Mouse (Mus musculus): Measurements from ENCODE around the gene Mast3.

The Mast3 gene

GRCm38 (mm10) chr8:70755661-70756475 is 49.0 kb downstream of the Mast3 start:
- in situ Hi-C loops (cut with MboI; ENCODE audit: low pct_unique_long_range_greater_than_20kb in 1 of 2, low sequenced_read_pairs in 2 of 2, unreplicated experiment in 1 of 2): no loop called here

DNA sequence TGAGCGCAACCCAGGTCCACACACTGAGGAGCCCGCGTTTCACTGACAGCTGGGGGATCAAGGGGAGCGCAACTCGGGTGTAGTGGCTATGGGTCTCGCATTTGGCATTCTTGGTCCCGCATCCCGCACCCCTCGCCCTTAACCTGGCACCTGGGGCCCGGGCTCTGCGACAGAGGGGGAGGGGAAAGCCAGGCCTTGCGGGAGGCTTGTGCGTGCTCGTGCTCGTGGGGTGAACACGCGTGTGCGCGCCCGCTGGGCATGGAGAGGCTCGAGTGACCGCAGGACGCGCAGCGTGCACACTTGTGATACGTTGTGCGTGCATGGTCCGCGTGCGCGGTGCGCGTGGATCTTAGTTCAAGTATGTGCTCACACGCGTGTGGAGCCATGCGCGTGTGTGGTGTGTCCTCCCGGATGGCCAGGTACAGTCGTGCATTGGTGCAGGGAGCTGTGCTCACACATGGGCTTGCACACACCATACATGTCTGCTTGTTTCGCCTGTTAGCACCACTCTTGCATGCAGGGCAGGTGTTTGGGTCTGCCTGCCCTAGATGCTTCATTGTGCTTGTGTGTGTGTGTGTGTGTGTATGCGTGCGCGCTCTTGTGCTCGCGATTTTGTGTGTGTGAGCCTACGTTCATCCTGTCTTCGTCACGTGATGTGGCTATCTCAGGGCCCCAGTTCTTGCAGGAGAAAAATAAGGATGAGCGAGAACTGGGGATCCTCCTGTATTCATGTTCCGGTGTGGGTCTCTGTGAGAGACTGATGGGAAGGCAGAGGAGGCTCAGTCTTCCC is 49.8 kb downstream of the Mast3 start:
- in situ Hi-C loops (cut with MboI; ENCODE audit: low pct_unique_long_range_greater_than_20kb in 1 of 2, low sequenced_read_pairs in 2 of 2, unreplicated experiment in 1 of 2): loop anchor here in 1 of 2 experiments (5.0 kb wide), 1 partner anchor 43 kb away; no protein-coding TSS in a partner anchor

DNA sequence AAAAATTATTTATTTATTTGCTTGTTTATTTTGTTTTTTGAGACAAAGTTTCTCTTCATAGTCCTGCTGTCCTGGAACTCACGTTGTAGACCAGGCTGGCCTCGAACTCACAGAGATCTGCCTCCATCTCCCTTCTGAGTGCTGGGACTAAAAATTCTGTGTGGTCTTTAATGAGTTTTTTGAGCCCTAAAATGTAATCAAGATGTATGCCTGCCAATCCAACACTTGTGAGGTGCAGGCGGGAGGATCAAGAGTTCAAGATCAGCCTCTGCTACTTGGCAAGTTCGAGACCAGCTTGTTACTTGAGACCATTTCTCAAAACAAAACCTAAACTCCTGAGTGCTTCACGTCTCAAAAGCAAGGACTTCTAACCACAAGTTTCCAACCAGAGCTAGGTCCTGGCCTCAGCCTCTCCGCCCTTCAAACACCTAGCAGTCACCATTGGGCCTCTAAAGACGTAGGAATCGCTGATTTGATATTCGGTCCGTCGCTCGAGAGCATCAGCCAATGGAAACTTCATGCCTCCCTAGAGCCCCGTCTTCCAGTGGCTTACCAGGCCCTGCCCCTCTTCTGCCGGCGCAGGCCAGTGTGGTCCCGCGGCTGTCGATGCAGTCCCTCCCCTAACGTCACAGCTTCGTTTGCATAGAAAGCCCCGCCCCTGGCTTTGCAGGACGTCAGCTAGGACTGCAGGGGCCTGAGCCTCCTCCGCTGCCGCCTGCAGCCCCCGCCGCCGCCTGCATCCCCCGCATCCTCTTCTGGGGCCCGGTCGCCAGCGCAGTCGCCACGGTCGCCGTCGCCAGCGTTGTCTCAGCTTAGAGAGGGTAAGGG is 50.6 kb downstream of the Mast3 start, which contains the start of gene Rab3a:
Rab3a (plus strand) TSS at position 637 of the 828 bp plus-strand sequence.
- in situ Hi-C loops (cut with MboI; ENCODE audit: low pct_unique_long_range_greater_than_20kb in 1 of 2, low sequenced_read_pairs in 2 of 2, unreplicated experiment in 1 of 2): loop anchor here in 1 of 2 experiments (5.0 kb wide), 1 partner anchor 42 kb away; no protein-coding TSS in a partner anchor

DNA sequence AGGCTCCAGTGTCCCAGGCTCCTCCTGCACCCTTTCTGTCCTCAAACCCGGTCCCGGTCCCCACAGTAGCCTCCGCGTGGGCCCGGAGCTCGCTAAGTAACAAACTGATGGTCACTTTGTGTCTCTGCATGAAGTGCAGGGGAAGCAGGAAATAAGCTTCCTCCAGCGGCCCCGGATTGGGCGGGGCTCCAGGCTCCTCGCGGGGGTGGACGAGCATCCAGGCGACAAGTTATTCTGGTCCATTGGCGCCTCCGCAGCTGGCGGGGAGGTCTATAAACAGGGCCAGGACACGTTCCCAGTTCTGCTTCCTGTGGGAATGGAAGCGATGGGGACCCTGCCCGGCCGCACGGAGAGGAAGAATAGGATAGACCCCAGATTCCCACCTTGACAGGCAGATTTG is 51.7 kb downstream of the Mast3 start:
- in situ Hi-C loops (cut with MboI; ENCODE audit: low pct_unique_long_range_greater_than_20kb in 1 of 2, low sequenced_read_pairs in 2 of 2, unreplicated experiment in 1 of 2): loop anchor here in 1 of 2 experiments (5.0 kb wide), 1 partner anchor 41 kb away; no protein-coding TSS in a partner anchor

- in situ Hi-C loops (cut with MboI; ENCODE audit: low pct_unique_long_range_greater_than_20kb in 1 of 2, low sequenced_read_pairs in 2 of 2, unreplicated experiment in 1 of 2): loop anchor here in 1 of 2 experiments (5.0 kb wide), 1 partner anchor 40 kb away; no protein-coding TSS in a partner anchor
Measured at GRCm38 (mm10) chr8:70752000-70752764, 52.7 kb downstream of the Mast3 start.

GRCm38 (mm10) chr8:70750128-70750680 is 54.6 kb downstream of the Mast3 start:
- in situ Hi-C loops (cut with MboI; ENCODE audit: low pct_unique_long_range_greater_than_20kb in 1 of 2, low sequenced_read_pairs in 2 of 2, unreplicated experiment in 1 of 2): loop anchor here in 1 of 2 experiments (5.0 kb wide), 1 partner anchor 38 kb away; no protein-coding TSS in a partner anchor

- in situ Hi-C loops (cut with MboI; ENCODE audit: low pct_unique_long_range_greater_than_20kb in 1 of 2, low sequenced_read_pairs in 2 of 2, unreplicated experiment in 1 of 2): no loop called here
Measured at GRCm38 (mm10) chr8:70749097-70749674, 55.7 kb downstream of the Mast3 start.

DNA sequence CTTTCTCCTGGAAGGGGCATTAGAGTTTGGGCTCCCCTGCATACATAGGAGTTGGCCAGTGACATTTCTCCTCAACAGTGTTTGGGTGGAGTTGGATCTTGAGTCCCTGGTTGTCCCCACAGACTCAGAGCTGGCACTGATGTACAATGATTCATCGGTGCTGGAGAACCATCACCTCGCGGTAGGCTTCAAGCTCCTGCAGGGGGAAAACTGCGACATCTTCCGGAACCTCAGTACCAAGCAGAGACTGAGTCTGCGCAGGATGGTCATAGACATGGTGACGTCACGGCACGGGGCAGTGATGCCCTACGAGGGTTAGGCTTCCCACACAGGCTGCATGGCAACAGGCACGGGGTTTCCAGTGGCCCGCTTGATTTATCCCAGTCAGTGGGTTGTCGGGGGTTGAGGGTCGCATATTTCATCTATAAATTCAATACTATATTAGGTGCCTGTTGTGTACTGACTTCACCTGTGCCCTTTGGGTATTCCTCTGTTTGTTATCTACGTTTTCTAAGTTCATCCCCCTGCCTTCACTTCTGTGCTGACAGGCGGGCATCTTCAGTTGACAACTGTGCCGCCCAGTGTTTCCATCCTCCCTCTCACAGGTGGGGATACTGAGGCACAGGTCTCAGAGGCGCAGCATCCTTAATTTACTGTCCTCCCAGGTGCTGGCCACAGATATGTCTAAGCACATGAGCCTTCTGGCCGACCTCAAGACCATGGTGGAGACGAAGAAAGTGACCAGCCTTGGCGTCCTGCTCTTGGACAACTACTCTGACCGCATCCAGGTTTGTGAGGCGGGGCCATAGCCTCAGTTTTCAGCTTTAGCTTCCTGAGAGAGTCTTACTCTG is 56.4 kb downstream of the Mast3 start:
- in situ Hi-C loops (cut with MboI; ENCODE audit: low pct_unique_long_range_greater_than_20kb in 1 of 2, low sequenced_read_pairs in 2 of 2, unreplicated experiment in 1 of 2): no loop called here

- in situ Hi-C loops (cut with MboI; ENCODE audit: low pct_unique_long_range_greater_than_20kb in 1 of 2, low sequenced_read_pairs in 2 of 2, unreplicated experiment in 1 of 2): no loop called here
Measured at GRCm38 (mm10) chr8:70747211-70747890, 57.5 kb downstream of the Mast3 start.

DNA sequence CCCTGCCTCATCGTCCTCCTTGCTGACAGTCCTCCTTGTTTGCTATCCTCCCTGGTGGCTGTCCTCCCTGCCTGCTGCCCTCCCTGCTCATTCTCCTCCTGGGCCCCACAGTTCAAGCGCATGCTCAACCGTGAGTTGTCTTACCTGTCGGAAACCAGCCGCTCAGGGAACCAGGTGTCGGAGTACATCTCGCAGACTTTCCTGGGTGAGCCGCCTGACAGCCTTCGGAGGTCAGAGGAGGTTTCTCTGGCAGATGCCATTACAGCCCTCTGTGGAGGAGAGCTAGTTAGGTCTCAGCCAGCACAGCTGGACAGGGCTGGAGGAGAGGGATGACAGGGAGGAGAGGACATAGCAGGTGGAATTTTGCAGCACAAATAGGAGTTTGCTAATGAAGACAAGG is 58.2 kb downstream of the Mast3 start:
- in situ Hi-C loops (cut with MboI; ENCODE audit: low pct_unique_long_range_greater_than_20kb in 1 of 2, low sequenced_read_pairs in 2 of 2, unreplicated experiment in 1 of 2): no loop called here

DNA sequence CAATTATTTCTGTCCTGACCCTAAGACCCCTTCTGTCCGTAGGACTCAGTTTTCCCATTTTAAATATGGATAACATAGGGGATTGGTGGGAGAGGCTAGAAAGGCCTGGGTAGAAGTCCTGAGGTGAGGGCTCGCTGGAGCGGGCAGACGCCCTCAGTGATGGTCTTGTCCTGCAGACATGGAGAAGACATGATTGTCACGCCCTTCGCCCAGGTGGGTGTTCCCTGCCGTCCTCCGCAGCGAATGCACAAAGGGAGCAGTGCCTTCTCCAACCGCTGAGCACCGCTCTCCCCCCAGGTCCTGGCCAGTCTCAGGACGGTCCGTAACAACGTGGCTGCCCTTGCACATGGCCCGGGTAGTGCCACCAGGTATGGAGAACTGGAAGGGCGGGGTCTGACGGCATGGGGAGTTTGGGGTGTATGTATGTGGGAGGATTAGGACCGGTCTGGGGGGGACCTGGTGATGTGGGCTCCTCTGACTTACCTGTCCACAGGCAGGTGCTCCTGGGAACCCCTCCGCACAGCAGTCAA is 59.1 kb downstream of the Mast3 start:
- in situ Hi-C loops (cut with MboI; ENCODE audit: low pct_unique_long_range_greater_than_20kb in 1 of 2, low sequenced_read_pairs in 2 of 2, unreplicated experiment in 1 of 2): no loop called here

DNA sequence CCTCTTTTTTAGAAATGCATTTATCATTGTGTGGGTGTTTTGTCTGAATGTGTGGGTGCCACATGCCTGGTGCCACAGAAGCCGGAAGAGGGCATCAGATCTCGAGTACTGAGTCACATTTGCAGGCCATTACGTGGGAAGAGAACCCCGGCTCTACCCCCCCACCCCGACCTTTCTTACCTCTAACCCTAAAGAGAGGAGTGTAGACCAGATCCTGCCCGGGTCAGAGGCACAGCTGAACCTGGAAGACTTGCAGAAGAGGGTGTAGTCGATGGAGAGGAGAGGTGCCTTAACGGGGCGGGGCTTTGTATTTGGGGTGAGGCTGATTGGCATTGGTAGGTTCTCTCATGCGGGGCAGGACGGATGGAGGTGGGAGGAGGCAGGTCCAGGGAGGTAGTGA is 60.0 kb downstream of the Mast3 start:
- in situ Hi-C loops (cut with MboI; ENCODE audit: low pct_unique_long_range_greater_than_20kb in 1 of 2, low sequenced_read_pairs in 2 of 2, unreplicated experiment in 1 of 2): no loop called here

- in situ Hi-C loops (cut with MboI; ENCODE audit: low pct_unique_long_range_greater_than_20kb in 1 of 2, low sequenced_read_pairs in 2 of 2, unreplicated experiment in 1 of 2): no loop called here
Measured at GRCm38 (mm10) chr8:70743656-70744590, 60.9 kb downstream of the Mast3 start.

GRCm38 (mm10) chr8:70742981-70743655 is 61.7 kb downstream of the Mast3 start:
- in situ Hi-C loops (cut with MboI; ENCODE audit: low pct_unique_long_range_greater_than_20kb in 1 of 2, low sequenced_read_pairs in 2 of 2, unreplicated experiment in 1 of 2): no loop called here

Data from mouse embryonic stem cell (cell line).